Mouse (Mus musculus) limb, embryonic 10.5 days (tissue): ENCODE measurements around the gene Fars2. TPM values are rescaled to one million over a fixed set of nuclear protein-coding genes. Genes with fewer than 3 reads are reported as not detected.

ENCODE experiments used
- DNase-seq: peaks from one replicate; pipeline ENCODE4 v3.0.0-alpha.2; 2017; ENCODE audit warnings: low spot score
- H3K27ac ChIP-seq: fragments of 300-500 bp; sonication (generic); 2 replicates; pipeline ENCODE4 v1.5.1; 2016; ENCODE audit warnings: mild to moderate bottlenecking
- H3K27me3 ChIP-seq: fragments of 300-500 bp; sonication (generic); 2 replicates; pipeline ENCODE4 v1.6.1; 2016; ENCODE audit warnings: low read depth, mild to moderate bottlenecking; ENCODE audit not compliant: poor library complexity, severe bottlenecking
- H3K36me3 ChIP-seq: fragments of 300-500 bp; sonication (generic); 2 replicates; pipeline ENCODE4 v1.6.1; 2016; ENCODE audit warnings: mild to moderate bottlenecking, moderate library complexity
- H3K4me1 ChIP-seq: fragments of 300-500 bp; sonication (generic); 2 replicates; pipeline ENCODE4 v1.6.1; 2016
- H3K4me3 ChIP-seq: fragments of 300-500 bp; sonication (generic); 2 replicates; pipeline ENCODE4 v1.5.1; 2016; ENCODE audit warnings: mild to moderate bottlenecking, moderate library complexity
- H3K9me3 ChIP-seq: fragments of 300-500 bp; sonication (generic); replicated peaks from 2 replicates; pipeline ENCODE4 v1.6.1; 2016; ENCODE audit warnings: mild to moderate bottlenecking
- WGBS: fragments of 180-500 bp; shearing (Covaris S2); methylation state at CpG from one replicate; pipeline ENCODE4 v1.1.7; 2016; 5-methylcytosine and 5-hydroxymethylcytosine counted together
- polyA plus RNA-seq: library from polyadenylated mRNA; unstranded; fragments of >200 nt; fragmentation: Nextera tagmentation; extraction: Ambion mirVana; gene quantifications from 2 replicates; pipeline ENCODE4 v1.2.1, GENCODE M21; 2016

The Fars2 gene
- polyA plus RNA-seq, 1 experiment from 2014 or later: 24.3 TPM

GRCm38 (mm10) chr13:36578569-36579333 lies 461.5 kb downstream of the Fars2 start:
- H3K4me3 ChIP-seq: peak overlapping the region; percentile 60
- no peaks in the 10 kb centered on the region for H3K9me3 ChIP-seq
- 2% methylated on average over 41 of the region's 41 CpGs for WGBS
- peak overlapping the region; percentile 89 for H3K27ac ChIP-seq
- H3K27me3 ChIP-seq: peaks cover 17% of the 10 kb centered on the region; the same call in 1 of the 2 replicates
- peaks cover 46% of the 10 kb centered on the region for H3K4me1 ChIP-seq
- peak; percentile 86 for DNase-seq
- no peaks in the 10 kb centered on the region for H3K36me3 ChIP-seq

- 14% methylated on average over 10 of the region's 10 CpGs for WGBS
- peak overlapping the region; percentile 32 for H3K4me3 ChIP-seq
- DNase-seq: peak; percentile 54
Measured at GRCm38 (mm10) chr13:36582406-36583070, 465.3 kb downstream of the Fars2 start.

GRCm38 (mm10) chr13:36583481-36584151 lies 466.4 kb downstream of the Fars2 start:
- peak overlapping the region; percentile 32 for H3K4me3 ChIP-seq
- peak; percentile 71 for DNase-seq
- WGBS: 17% methylated on average over 16 of the region's 16 CpGs

More at GRCm38 (mm10) chr13:36582406-36583070, 465.3 kb downstream of the Fars2 start:
- H3K27me3 ChIP-seq: peaks cover 17% of the 10 kb centered on the region; the same call in 1 of the 2 replicates
- H3K36me3 ChIP-seq: no peaks in the 10 kb centered on the region
- peak overlapping the region; percentile 82 for H3K27ac ChIP-seq
- H3K9me3 ChIP-seq: no peaks in the 10 kb centered on the region
- H3K4me1 ChIP-seq: peaks cover 47% of the 10 kb centered on the region

GRCm38 (mm10) chr13:36584197-36584596 lies 467.0 kb downstream of the Fars2 start:
- Histone ChIP-seq H3K27me3 (peaks cover 17% of the 10 kb centered on the region; the same call in 1 of the 2 replicates), H3K4me3 (no peak overlapping the region), H3K27ac (peak overlapping the region; percentile 82; the same call in 1 of the 2 replicates), H3K36me3 (no peaks in the 10 kb centered on the region), H3K4me1 (peaks cover 35% of the 10 kb centered on the region), H3K9me3 (no peaks in the 10 kb centered on the region)
- 67% methylated on average over 7 of the region's 7 CpGs for WGBS
- DNase-seq: peak; percentile 30

More at GRCm38 (mm10) chr13:36583481-36584151, 466.4 kb downstream of the Fars2 start:
- H3K36me3 ChIP-seq: no peaks in the 10 kb centered on the region
- peaks cover 17% of the 10 kb centered on the region; the same call in 1 of the 2 replicates for H3K27me3 ChIP-seq
- peaks cover 39% of the 10 kb centered on the region for H3K4me1 ChIP-seq
- peak overlapping the region; percentile 82 for H3K27ac ChIP-seq
- H3K9me3 ChIP-seq: no peaks in the 10 kb centered on the region

GRCm38 (mm10) chr13:36589092-36589491 lies 471.9 kb downstream of the Fars2 start:
- Histone ChIP-seq H3K27ac (no peak overlapping the region), H3K4me1 (peaks cover 8% of the 10 kb centered on the region), H3K9me3 (no peaks in the 10 kb centered on the region), H3K36me3 (no peaks in the 10 kb centered on the region), H3K27me3 (no peaks in the 10 kb centered on the region), H3K4me3 (no peak overlapping the region)
- DNase-seq: no peak
- WGBS: 46% methylated on average over 4 of the region's 4 CpGs

- no peak overlapping the region for H3K27ac ChIP-seq
- WGBS: 77% methylated on average over 2 of the region's 2 CpGs
- 0 out of 2 replicates have a peak, but pooled peaks cover 4% of the 10 kb centered on the region for H3K4me1 ChIP-seq
- no peak overlapping the region for H3K4me3 ChIP-seq
- no peak for DNase-seq
- H3K27me3 ChIP-seq: no peaks in the 10 kb centered on the region
- H3K9me3 ChIP-seq: no peaks in the 10 kb centered on the region
- no peaks in the 10 kb centered on the region for H3K36me3 ChIP-seq
Measured at GRCm38 (mm10) chr13:36592291-36592690, 475.1 kb downstream of the Fars2 start.

GRCm38 (mm10) chr13:36606717-36607116 lies 489.5 kb downstream of the Fars2 start:
- H3K27ac ChIP-seq: no peak overlapping the region
- H3K27me3 ChIP-seq: no peaks in the 10 kb centered on the region
- H3K4me3 ChIP-seq: no peak overlapping the region
- no peaks in the 10 kb centered on the region for H3K4me1 ChIP-seq
- DNase-seq: no peak
- H3K36me3 ChIP-seq: no peaks in the 10 kb centered on the region
- WGBS: 94% methylated on average over 5 of the region's 5 CpGs
- H3K9me3 ChIP-seq: no peaks in the 10 kb centered on the region

- no peaks in the 10 kb centered on the region for H3K27me3 ChIP-seq
- WGBS: 91% methylated on average over 4 of the region's 4 CpGs
- H3K9me3 ChIP-seq: no peaks in the 10 kb centered on the region
- no peak for DNase-seq
- no peaks in the 10 kb centered on the region for H3K4me1 ChIP-seq
- no peak overlapping the region for H3K27ac ChIP-seq
- H3K36me3 ChIP-seq: no peaks in the 10 kb centered on the region
- no peak overlapping the region for H3K4me3 ChIP-seq
Measured at GRCm38 (mm10) chr13:36607871-36608270, 490.7 kb downstream of the Fars2 start.

GRCm38 (mm10) chr13:36610426-36610825 lies 493.2 kb downstream of the Fars2 start:
- H3K27me3 ChIP-seq: no peaks in the 10 kb centered on the region

GRCm38 (mm10) chr13:36612785-36613750 lies 495.9 kb downstream of the Fars2 start:
- no peak overlapping the region for H3K27ac ChIP-seq
- no peaks in the 10 kb centered on the region for H3K9me3 ChIP-seq
- no peaks in the 10 kb centered on the region for H3K4me1 ChIP-seq
- DNase-seq: peak; percentile 30
- H3K36me3 ChIP-seq: no peaks in the 10 kb centered on the region
- no peaks in the 10 kb centered on the region for H3K27me3 ChIP-seq
- no peak overlapping the region for H3K4me3 ChIP-seq
- WGBS: 73% methylated on average over 23 of the region's 23 CpGs

More at GRCm38 (mm10) chr13:36610426-36610825, 493.2 kb downstream of the Fars2 start:
- no peak for DNase-seq
- Histone ChIP-seq H3K4me3 (no peak overlapping the region), H3K27ac (no peak overlapping the region), H3K4me1 (no peaks in the 10 kb centered on the region), H3K36me3 (no peaks in the 10 kb centered on the region), H3K9me3 (no peaks in the 10 kb centered on the region)
- WGBS: 95% methylated on average over 5 of the region's 5 CpGs

- Histone ChIP-seq H3K4me1 (no peaks in the 10 kb centered on the region), H3K27me3 (no peaks in the 10 kb centered on the region), H3K9me3 (no peaks in the 10 kb centered on the region), H3K4me3 (no peak overlapping the region), H3K27ac (no peak overlapping the region), H3K36me3 (no peaks in the 10 kb centered on the region)
- WGBS: 90% methylated on average over 10 of the region's 10 CpGs
- DNase-seq: no peak
Measured at GRCm38 (mm10) chr13:36620498-36621332, 503.5 kb downstream of the Fars2 start.
